Mouse (Mus musculus) liver, embryonic 14.5 days (tissue): Measurements from ENCODE around the gene Cdca4.

Experiments
- CTCF ChIP-seq: IDR thresholded peaks from 2 replicates; pipeline ENCODE4 v1.5.1; 2016; ENCODE audit warnings: antibody characterized with exemption, low read depth, control low read depth
- EP300 ChIP-seq: IDR thresholded peaks from 2 replicates; pipeline ENCODE4 v1.6.1; 2016; ENCODE audit warnings: antibody characterized with exemption, low read depth

DNA sequence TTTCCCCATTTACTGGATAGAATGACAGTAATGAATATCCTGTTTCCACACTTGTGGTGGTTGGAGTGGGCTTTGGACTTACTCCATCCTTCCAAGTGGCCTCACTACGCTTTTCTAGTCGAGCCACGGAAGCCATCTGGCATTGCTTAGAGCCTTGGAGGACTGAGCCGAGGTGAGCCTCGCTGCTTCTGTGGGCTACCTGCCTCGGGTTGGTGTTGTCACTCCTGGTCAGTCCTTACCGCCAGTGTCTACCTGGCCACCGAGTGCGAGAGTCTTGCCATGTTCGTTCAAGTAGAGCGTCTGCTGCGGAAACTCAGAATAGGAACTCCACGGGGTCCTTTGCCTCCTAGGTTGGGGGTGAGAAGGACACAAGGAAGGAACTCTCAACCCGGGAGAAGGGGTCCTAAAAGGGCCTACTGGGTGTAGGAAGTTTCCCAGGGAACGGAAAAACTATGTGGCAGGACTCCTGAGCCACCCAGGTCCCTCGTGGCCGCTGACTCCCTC lies 47.9 kb upstream of the Cdca4 start:
- TF ChIP-seq CTCF (no peak), EP300 (no peak)
